Mouse (Mus musculus) neutrophil, adult 65 days (primary cell): ENCODE data around the gene Hmces. TPM values are rescaled to one million over a fixed set of nuclear protein-coding genes. Genes with fewer than 3 reads are reported as not detected.

Experiments used
- total RNA-seq: library from RNA; stranded (reverse); gene quantifications from 2 replicates; pipeline ENCODE4 v1.2.4, GENCODE M21; 2023

Gene Hmces
- 15.0 and 20.6 TPM in 2 replicates for total RNA-seq

GRCm38 (mm10) chr6:87913661-87914325 is at the start of gene Hmces:
Hmces (plus strand) TSS chr6:87913935.

DNA sequence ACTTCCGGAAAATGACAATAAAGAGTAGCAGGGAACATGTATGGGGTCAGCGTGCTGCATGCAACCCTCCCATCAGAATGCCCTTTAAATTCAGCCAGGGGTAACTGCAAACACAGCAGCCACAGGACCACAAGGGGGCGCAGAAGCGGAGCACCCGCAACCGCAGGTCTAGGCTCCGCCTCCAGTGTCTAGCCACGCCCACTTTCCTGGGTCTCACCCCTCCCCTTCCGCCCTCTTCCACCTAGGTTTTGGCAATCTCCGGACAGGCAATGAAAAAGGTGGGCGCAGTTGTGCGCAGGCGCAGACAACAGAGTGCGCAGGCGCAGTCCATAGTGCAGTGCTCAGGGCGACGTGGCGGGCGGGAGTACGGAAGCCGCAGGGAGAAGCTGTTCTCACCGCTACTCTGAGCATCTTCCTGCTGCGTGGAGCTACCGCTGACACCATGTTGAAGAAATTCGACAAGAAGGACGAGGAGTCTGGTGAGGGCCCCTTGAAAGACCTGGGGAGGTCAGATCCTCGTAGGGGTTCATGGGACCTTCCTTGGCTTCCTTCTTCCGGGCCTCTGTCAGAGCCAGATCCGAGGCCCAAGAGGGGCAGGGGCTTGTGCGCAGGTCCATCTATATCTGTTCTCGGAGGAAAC is 26.0 kb upstream of the Hmces start, which contains the start of gene Copg1:
TSS of gene Copg1 (plus strand) at position 221 of the 640 bp plus-strand sequence.

GRCm38 (mm10) chr6:87981547-87982256 is 68.0 kb downstream of the Hmces start, which contains the start of gene H1fx:
H1fx (minus strand) TSS chr6:87981637.

Other genes with a start within 250 kb of the Hmces start
- 2.0 and 2.2 TPM in 2 replicates for gene Aplf, start 241.7 kb upstream of the Hmces start, total RNA-seq
- not detected in 2 replicates for gene Efcc1, start 183.1 kb upstream of the Hmces start, total RNA-seq
- 1.5 and 3.6 TPM in 2 replicates for gene Gp9, start 135.9 kb upstream of the Hmces start, total RNA-seq
- 54.8 and 58.6 TPM in 2 replicates for gene Rab43, start 101.8 kb upstream of the Hmces start, total RNA-seq
- gene Gm45140, start 78.1 kb upstream of the Hmces start, total RNA-seq, result 2.3 and 7.9 TPM in 2 replicates
- 31.2 and 34.1 TPM in 2 replicates for gene Isy1, start 75.1 kb upstream of the Hmces start, total RNA-seq
- 127 and 159 TPM in 2 replicates for gene Cnbp, start 62.8 kb upstream of the Hmces start, total RNA-seq
- gene Copg1, start 26.1 kb upstream of the Hmces start, total RNA-seq, result 61.7 and 74.7 TPM in 2 replicates
- gene H1fx, start 67.7 kb downstream of the Hmces start, total RNA-seq, result 2.3 and 2.4 TPM in 2 replicates
- 435 and 603 TPM in 2 replicates for gene Rab7, start 131.3 kb downstream of the Hmces start, total RNA-seq
- 130 and 143 TPM in 2 replicates for gene Rpn1, start 170.5 kb downstream of the Hmces start, total RNA-seq